In the genomic region with DNA sequence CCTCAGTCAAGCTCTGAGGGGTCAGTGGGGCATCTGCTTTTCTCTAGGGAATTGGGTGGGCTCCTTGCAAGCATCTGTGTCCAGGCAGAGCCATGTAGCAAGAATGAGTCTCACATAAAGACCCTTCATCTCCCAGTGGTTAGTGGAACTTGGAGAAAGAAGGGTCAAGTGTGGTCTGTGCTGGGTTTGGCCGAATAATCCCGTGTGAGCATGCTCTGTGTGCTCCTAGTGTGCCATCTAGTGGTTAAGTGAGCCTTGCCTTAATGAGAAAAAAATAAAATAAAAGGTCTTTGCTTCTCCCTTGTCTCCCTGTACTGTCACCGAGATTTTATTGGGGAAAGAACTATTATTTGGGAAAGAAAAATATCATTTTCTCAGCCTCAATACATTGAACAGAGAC, we compare ENCODE assay signal across 9 mouse cellular contexts. TPM values are rescaled to one million over a fixed set of nuclear protein-coding genes. Genes with fewer than 3 reads are reported as not detected.
DNase-seq lines count a peak whose midpoint lies in the region; ATAC-seq and TF ChIP-seq lines count a peak whose summit lies in the region.
"Had no signal": no experiment of that assay in that cellular context is flagged by ENCODE, and none has a peak within 500 bp of the region (broad histone marks: within the 10 kb centered on the region; RNA-seq: fewer than 3 reads in every experiment).

No protein-coding gene starts in this region.

- no peak for TF ChIP-seq POLR2A in cerebellum, adult 2 months (IDR thresholded peaks at IDR 0.05; ENCODE audit: borderline replicate concordance, insufficient read depth, low read length)

- H3K9me3 ChIP-seq in intestine, postnatal 0 days (ENCODE audit: control insufficient read depth) = no peaks in the 10 kb centered on the region
- H3K9me3 ChIP-seq: neural tube, embryonic 13.5 days had no signal

- no peak overlapping the region for H3K9ac ChIP-seq in intestine, postnatal 0 days (ENCODE audit: low read depth, low read length)
- H3K9ac ChIP-seq: neural tube, embryonic 13.5 days had no signal

- no peak for ATAC-seq in intestine, postnatal 0 days
- ATAC-seq in megakaryocyte progenitor cell, adult 5-6 weeks (replicated peaks; ENCODE audit: poor library complexity) = peak; percentile 84

- peaks cover 8% of the 10 kb centered on the region; the same call in 1 of the 2 replicates for H3K36me3 ChIP-seq in intestine, postnatal 0 days (ENCODE audit: control insufficient read depth, insufficient read depth)
- H3K36me3 ChIP-seq: neural tube, embryonic 13.5 days had no signal

- DNase-seq in cerebellum, adult 2 months = peak; percentile 27 to 32
- no peak for DNase-seq in cerebellum, adult 11 months
- DNase-seq in right cerebral cortex, postnatal 4 days = peak; percentile 26
- DNase-seq in right cerebral cortex, postnatal 25 days = no peak
- peak; percentile 10 to 43 for DNase-seq in cerebellum, postnatal 36 days
- no peak for DNase-seq in frontal cortex, postnatal 10 days (ENCODE audit: low spot score in 2 of 2)

- no peak overlapping the region for H3K27ac ChIP-seq in cerebellum, adult 2 months (ENCODE audit: insufficient read depth, low read length)
- no peak overlapping the region for H3K27ac ChIP-seq in intestine, postnatal 0 days (ENCODE audit: low read depth, low read length)
- H3K27ac ChIP-seq: neural tube, embryonic 13.5 days had no signal

- peak; percentile 85 for TF ChIP-seq CTCF in cerebellum, adult 2 months (IDR thresholded peaks at IDR 0.05; ENCODE audit: borderline replicate concordance, insufficient read depth, low read depth, low read length)
- peak; percentile 93 for TF ChIP-seq CTCF in intestine, postnatal 0 days (IDR thresholded peaks at IDR 0.05; ENCODE audit: low read depth)

- H3K4me2 ChIP-seq in intestine, postnatal 0 days (replicated peaks; ENCODE audit: low read depth) = no peak overlapping the region
- H3K4me2 ChIP-seq: neural tube, embryonic 13.5 days had no signal

- no peak overlapping the region for H3K4me3 ChIP-seq in cerebellum, adult 2 months (replicated peaks; ENCODE audit: insufficient read depth, low read depth, low read length)
- no peak overlapping the region for H3K4me3 ChIP-seq in intestine, postnatal 0 days (ENCODE audit: low read depth, low read length)
- H3K4me3 ChIP-seq: neural tube, embryonic 13.5 days had no signal

- H3K27me3 ChIP-seq in cerebellum, adult 2 months (ENCODE audit: control insufficient read depth, insufficient read depth, low read length) = no peaks in the 10 kb centered on the region
- H3K27me3 ChIP-seq in intestine, postnatal 0 days (replicated peaks; ENCODE audit: control insufficient read depth, insufficient read depth, low read length) = no peaks in the 10 kb centered on the region
- H3K27me3 ChIP-seq: neural tube, embryonic 13.5 days had no signal

- WGBS in cerebellum, adult 2 months = 18% methylated on average over 3 of the region's 3 CpGs
- WGBS in intestine, postnatal 0 days = 19% methylated on average over 3 of the region's 3 CpGs

- H3K4me1 ChIP-seq in cerebellum, adult 2 months (ENCODE audit: control insufficient read depth, insufficient read depth, low read length) = no peaks in the 10 kb centered on the region
- H3K4me1 ChIP-seq in intestine, postnatal 0 days (replicated peaks; ENCODE audit: control insufficient read depth, insufficient read depth, low read length) = no peaks in the 10 kb centered on the region

RNA-seq across cellular contexts. Expression of a gene that starts 34.9 kb away (rescaled TPM):
- 3.5 and 3.9 TPM in 2 replicates for polyA plus RNA-seq in cerebellum, adult 2 months (2012; rRNA removed)
- polyA plus RNA-seq in intestine, postnatal 0 days (2015; fragmentation: Nextera tagmentation; extraction: Ambion mirVana) = 33.3 and 37.9 TPM in 2 replicates
- total RNA-seq in megakaryocyte progenitor cell, adult 5-6 weeks (2015) = 4.4 and 5.4 TPM in 2 replicates
- total RNA-seq in megakaryocyte progenitor cell, adult 5-6 weeks (2017) = 6.6 and 8.5 TPM in 2 replicates

Comparison
In these comparisons a context has a peak if more than half of its experiments do, and no peak if none do; other contexts are left out.
1. DNase-seq: peak in cerebellum, adult 2 months (2 of 2), right cerebral cortex, postnatal 4 days (single experiment) and cerebellum, postnatal 36 days (2 of 2); none in cerebellum, adult 11 months (single experiment), right cerebral cortex, postnatal 25 days (single experiment) and frontal cortex, postnatal 10 days (0 of 2).